Mouse (Mus musculus): ENCODE measurements around the gene 4933417A18Rik. TPM values are rescaled to one million over a fixed set of nuclear protein-coding genes. Genes with fewer than 3 reads are reported as not detected.

The 4933417A18Rik gene
- polyA plus RNA-seq (2014; fragmentation: Illumina TruSeq; extraction: RNeasy Lipid Tissue Mini Kit (QIAGEN cat#74804); ENCODE audit: low read depth, low replicate concordance) = 317 TPM

GRCm38 (mm10) chr13:34924210-34924609 lies at the start of gene 4933417A18Rik, which contains the start of gene Fam217a:
TSS of gene 4933417A18Rik (plus strand) at chr13:34924409.
TSS of gene Fam217a (minus strand) at chr13:34924310.

GRCm38 (mm10) chr13:34875166-34875710 lies 49.0 kb upstream of the 4933417A18Rik start, which contains the start of gene Prpf4b:
TSS of gene Prpf4b (plus strand) at chr13:34875302.

GRCm38 (mm10) chr13:34963511-34964397 lies 39.5 kb downstream of the 4933417A18Rik start, which contains the start of gene Eci3:
TSS of gene Eci3 (minus strand) at chr13:34963810.

Other genes with a start within 250 kb of the 4933417A18Rik start
- gene Fam50b, start 189.6 kb upstream of the 4933417A18Rik start, polyA plus RNA-seq (2014; fragmentation: Illumina TruSeq; extraction: RNeasy Lipid Tissue Mini Kit (QIAGEN cat#74804); ENCODE audit: low read depth, low replicate concordance) = 6.3 TPM
- 67.9 TPM for gene Prpf4b, start 49.1 kb upstream of the 4933417A18Rik start, polyA plus RNA-seq (2014; fragmentation: Illumina TruSeq; extraction: RNeasy Lipid Tissue Mini Kit (QIAGEN cat#74804); ENCODE audit: low read depth, low replicate concordance)
- 528 TPM for gene Fam217a, start 99 bp upstream of the 4933417A18Rik start, polyA plus RNA-seq (2014; fragmentation: Illumina TruSeq; extraction: RNeasy Lipid Tissue Mini Kit (QIAGEN cat#74804); ENCODE audit: low read depth, low replicate concordance)
- gene Eci3, start 39.4 kb downstream of the 4933417A18Rik start, polyA plus RNA-seq (2014; fragmentation: Illumina TruSeq; extraction: RNeasy Lipid Tissue Mini Kit (QIAGEN cat#74804); ENCODE audit: low read depth, low replicate concordance) = not detected
- gene Eci2, start 102.7 kb downstream of the 4933417A18Rik start, polyA plus RNA-seq (2014; fragmentation: Illumina TruSeq; extraction: RNeasy Lipid Tissue Mini Kit (QIAGEN cat#74804); ENCODE audit: low read depth, low replicate concordance) = 25.0 TPM

All from testis, adult 10 weeks (tissue).